Mouse (Mus musculus) forelimb bud, embryonic 11.5 days (tissue): ENCODE measurements around the gene Rlbp1.

Experiments used
- DNase-seq: peaks from one replicate; pipeline ENCODE4 v3.0.0-alpha.2; 2012; ENCODE audit warnings: low read depth, low spot score

The Rlbp1 gene

GRCm38 (mm10) chr7:79386422-79387133, at the start of gene Rlbp1:
Rlbp1 (minus strand) TSS chr7:79387048.
- no peak for DNase-seq

GRCm38 (mm10) chr7:79428243-79428642, 41.4 kb upstream of the Rlbp1 start:
- DNase-seq = no peak

- no peak for DNase-seq
These were observed 39.0 kb upstream of the Rlbp1 start for GRCm38 (mm10) chr7:79425804-79426203.

- DNase-seq = no peak
These were observed 36.0 kb upstream of the Rlbp1 start for GRCm38 (mm10) chr7:79422876-79423275.

- DNase-seq = no peak
These were observed 33.1 kb upstream of the Rlbp1 start for GRCm38 (mm10) chr7:79419950-79420349.

GRCm38 (mm10) chr7:79414449-79415375, 27.9 kb upstream of the Rlbp1 start:
- DNase-seq = peak; percentile 20

- no peak for DNase-seq
These were observed 13.4 kb upstream of the Rlbp1 start for GRCm38 (mm10) chr7:79400296-79400695.

- no peak for DNase-seq
These were observed 12.1 kb upstream of the Rlbp1 start for GRCm38 (mm10) chr7:79398971-79399370.

- no peak for DNase-seq
These were observed 11.6 kb upstream of the Rlbp1 start for GRCm38 (mm10) chr7:79398426-79398825.

- peak; percentile 19 for DNase-seq
These were observed 10.7 kb upstream of the Rlbp1 start for GRCm38 (mm10) chr7:79397446-79397963.

- DNase-seq = no peak
These were observed 8.3 kb upstream of the Rlbp1 start for GRCm38 (mm10) chr7:79395186-79395585.

- no peak for DNase-seq
These were observed 7.8 kb upstream of the Rlbp1 start for GRCm38 (mm10) chr7:79394666-79395065.

GRCm38 (mm10) chr7:79393924-79394323, 7.1 kb upstream of the Rlbp1 start:
- no peak for DNase-seq

- DNase-seq = peak; percentile 26
These were observed 6.1 kb upstream of the Rlbp1 start for GRCm38 (mm10) chr7:79392860-79393513.

GRCm38 (mm10) chr7:79391883-79392649, 5.2 kb upstream of the Rlbp1 start, which contains the start of gene Fanci:
Fanci (plus strand) TSS chr7:79391929.
- DNase-seq = peak; percentile 96

- no peak for DNase-seq
These were observed 4.6 kb upstream of the Rlbp1 start for GRCm38 (mm10) chr7:79391471-79391870.

- no peak for DNase-seq
These were observed 3.4 kb upstream of the Rlbp1 start for GRCm38 (mm10) chr7:79390141-79390708.

GRCm38 (mm10) chr7:79388671-79389206, 1.9 kb upstream of the Rlbp1 start:
- DNase-seq = peak; percentile 26

GRCm38 (mm10) chr7:79387991-79388390, 1.1 kb upstream of the Rlbp1 start:
- DNase-seq = no peak

GRCm38 (mm10) chr7:79387140-79387539, 292 bp upstream of the Rlbp1 start:
- DNase-seq = no peak
